Mouse (Mus musculus): ENCODE measurements around the gene Ybx1. TPM values are rescaled to one million over a fixed set of nuclear protein-coding genes. Genes with fewer than 3 reads are reported as not detected.
A peak's percentile ranks its signal among the peaks of the same experiment; 100 is the strongest.

Gene Ybx1
- polyA plus RNA-seq, 1 experiment from 2014 or later: 1,250 TPM

DNA sequence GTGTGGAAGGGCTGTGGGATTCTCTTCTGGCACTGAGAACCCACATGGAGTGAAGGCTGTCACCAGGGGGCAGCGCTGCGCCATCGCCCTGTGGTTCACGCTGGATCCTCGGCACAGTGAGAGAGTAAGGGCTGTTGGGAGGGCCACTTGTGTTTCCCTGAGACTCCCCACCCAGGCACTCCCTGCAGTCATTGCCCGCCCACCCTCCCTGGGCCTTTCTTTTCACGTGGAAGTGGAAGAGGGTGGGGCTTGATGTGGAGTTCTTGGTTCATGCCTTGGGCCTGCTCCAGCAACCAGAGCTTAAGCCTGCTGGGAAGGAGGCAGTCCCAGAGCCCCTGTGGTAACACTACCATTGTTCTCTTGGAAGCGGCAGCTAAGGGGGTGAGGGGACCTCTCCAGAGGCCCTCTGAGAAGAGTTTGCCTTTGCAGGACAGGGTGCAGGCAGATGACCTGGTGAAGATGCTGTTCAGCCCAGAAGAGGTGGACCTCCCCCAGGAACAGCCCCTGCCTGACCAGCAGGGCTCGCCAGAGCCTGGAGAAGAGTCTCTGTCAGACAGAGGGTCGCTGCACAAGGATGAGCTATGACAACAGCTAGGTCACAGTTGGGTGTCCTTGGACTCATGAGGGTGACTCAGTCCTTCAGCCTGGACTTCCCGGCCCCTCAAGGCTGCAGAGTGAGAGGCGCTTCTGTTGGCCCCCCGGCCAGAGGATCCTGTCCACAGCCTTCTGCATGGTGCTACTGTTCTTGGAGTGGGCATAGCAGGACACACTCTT lies 46.8 kb downstream of the Ybx1 start:
- Histone ChIP-seq H3K4me3 (ENCODE audit: low read depth, low read length) (no peak overlapping the region), H3K4me2 (ENCODE audit: low read depth) (no peak overlapping the region), H3K4me1 (ENCODE audit: control insufficient read depth, insufficient read depth, low read length) (peaks cover 4% of the 10 kb centered on the region; the same call in 1 of the 2 replicates), H3K9ac (ENCODE audit: low read length) (no peak overlapping the region), H3K27me3 (ENCODE audit: control insufficient read depth, insufficient read depth, low read length) (no peaks in the 10 kb centered on the region), H3K36me3 (ENCODE audit: control insufficient read depth, insufficient read depth, low read length) (peaks cover 2% of the 10 kb centered on the region; the same call in 1 of the 2 replicates), H3K9me3 (ENCODE audit: control insufficient read depth, low read length) (no peaks in the 10 kb centered on the region), H3K27ac (ENCODE audit: low read depth, low read length) (no peak overlapping the region)
- 37% methylated on average over 13 of the region's 13 CpGs for WGBS
- DNase-seq (ENCODE audit: low spot score): peak; percentile 78
- peak; percentile 68 for ATAC-seq (ENCODE audit: insufficient read depth, low FRiP score, low TSS enrichment)

DNA sequence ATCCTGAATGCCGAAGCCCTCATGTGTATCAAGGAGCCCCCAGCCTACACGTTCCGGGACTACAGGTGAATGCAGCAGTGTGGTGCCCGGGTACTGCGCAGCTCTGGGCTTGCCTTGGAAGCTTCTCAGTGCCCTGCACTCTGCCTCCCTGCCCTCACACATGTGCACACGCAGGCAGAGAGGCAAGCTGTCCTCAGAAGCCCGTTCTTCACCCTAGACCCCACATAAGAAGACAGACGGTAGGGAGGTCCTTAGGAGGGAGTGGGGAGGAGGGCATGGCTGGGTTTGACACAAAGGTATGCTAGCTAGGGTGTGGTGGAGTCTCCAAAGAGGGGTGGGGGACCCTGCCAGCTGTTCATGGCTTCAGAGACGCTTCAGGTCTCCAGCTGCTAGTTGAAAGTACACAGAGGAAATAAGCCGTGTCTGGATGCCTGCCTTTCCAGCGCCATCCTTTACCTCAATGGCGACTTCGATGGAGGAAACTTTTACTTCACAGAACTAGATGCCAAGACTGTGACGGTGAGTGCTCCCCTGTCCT lies 47.6 kb downstream of the Ybx1 start:
- Histone ChIP-seq H3K4me3 (ENCODE audit: low read depth, low read length) (no peak overlapping the region), H3K4me2 (ENCODE audit: low read depth) (no peak overlapping the region), H3K27ac (ENCODE audit: low read depth, low read length) (no peak overlapping the region), H3K27me3 (ENCODE audit: control insufficient read depth, insufficient read depth, low read length) (no peaks in the 10 kb centered on the region), H3K9ac (ENCODE audit: low read length) (no peak overlapping the region), H3K9me3 (ENCODE audit: control insufficient read depth, low read length) (no peaks in the 10 kb centered on the region), H3K36me3 (ENCODE audit: control insufficient read depth, insufficient read depth, low read length) (peaks cover 8% of the 10 kb centered on the region), H3K4me1 (ENCODE audit: control insufficient read depth, insufficient read depth, low read length) (peaks cover 4% of the 10 kb centered on the region; the same call in 1 of the 2 replicates)
- DNase-seq (ENCODE audit: low spot score) (no peak), ATAC-seq (ENCODE audit: insufficient read depth, low FRiP score, low TSS enrichment) (no peak)
- 85% methylated on average over 14 of the region's 14 CpGs for WGBS

DNA sequence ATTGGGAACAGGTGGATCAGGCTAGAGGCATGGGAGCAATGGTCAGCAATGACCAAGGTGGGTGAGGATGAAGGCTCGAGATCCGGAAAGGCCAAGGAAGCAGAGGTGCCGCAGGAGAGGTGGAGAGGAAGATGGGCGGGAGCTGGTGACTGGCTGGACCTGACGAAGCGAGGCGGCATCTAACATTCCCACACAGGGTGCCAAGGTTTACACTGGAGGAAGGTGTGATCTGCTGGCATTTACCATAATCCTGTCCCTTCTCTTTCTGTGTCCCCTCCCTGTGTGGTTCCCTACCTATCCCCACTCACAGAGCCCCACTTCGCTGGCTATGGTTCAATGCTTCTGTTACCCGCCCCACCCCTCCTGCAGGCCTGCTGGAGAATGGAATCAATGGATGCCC lies 48.4 kb downstream of the Ybx1 start:
- Histone ChIP-seq H3K27me3 (ENCODE audit: control insufficient read depth, insufficient read depth, low read length) (no peaks in the 10 kb centered on the region), H3K27ac (ENCODE audit: low read depth, low read length) (no peak overlapping the region), H3K36me3 (ENCODE audit: control insufficient read depth, insufficient read depth, low read length) (peaks cover 8% of the 10 kb centered on the region), H3K4me2 (ENCODE audit: low read depth) (no peak overlapping the region), H3K4me1 (ENCODE audit: control insufficient read depth, insufficient read depth, low read length) (peaks cover 4% of the 10 kb centered on the region; the same call in 1 of the 2 replicates), H3K9ac (ENCODE audit: low read length) (no peak overlapping the region), H3K4me3 (ENCODE audit: low read depth, low read length) (no peak overlapping the region), H3K9me3 (ENCODE audit: control insufficient read depth, low read length) (no peaks in the 10 kb centered on the region)
- DNase-seq (ENCODE audit: low spot score) (no peak), ATAC-seq (ENCODE audit: insufficient read depth, low FRiP score, low TSS enrichment) (no peak)
- 84% methylated on average over 9 of the region's 9 CpGs for WGBS

DNA sequence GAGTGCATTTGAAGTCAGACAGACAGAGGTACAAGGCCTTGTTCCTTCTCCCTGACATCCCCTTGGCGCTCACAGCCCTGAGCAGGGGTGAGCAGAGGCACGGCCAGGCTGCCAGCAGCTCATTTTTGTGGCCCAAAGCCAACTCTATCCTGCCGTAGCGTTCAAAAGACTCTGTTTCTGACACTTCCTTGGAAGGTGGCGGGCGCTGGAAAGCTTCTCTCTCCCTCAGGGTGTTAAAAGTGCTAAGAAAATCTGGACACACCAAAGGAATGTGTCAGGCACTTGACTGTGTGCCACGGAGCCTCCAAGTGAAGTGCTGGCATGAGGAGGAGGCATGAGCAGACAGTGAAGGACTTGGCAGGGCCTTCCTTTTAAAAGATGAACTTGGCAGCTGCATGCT lies 48.8 kb downstream of the Ybx1 start:
- Histone ChIP-seq H3K4me3 (ENCODE audit: low read depth, low read length) (no peak overlapping the region), H3K27ac (ENCODE audit: low read depth, low read length) (no peak overlapping the region), H3K4me2 (ENCODE audit: low read depth) (no peak overlapping the region), H3K4me1 (ENCODE audit: control insufficient read depth, insufficient read depth, low read length) (peaks cover 4% of the 10 kb centered on the region; the same call in 1 of the 2 replicates), H3K36me3 (ENCODE audit: control insufficient read depth, insufficient read depth, low read length) (peaks cover 8% of the 10 kb centered on the region), H3K9ac (ENCODE audit: low read length) (no peak overlapping the region), H3K27me3 (ENCODE audit: control insufficient read depth, insufficient read depth, low read length) (no peaks in the 10 kb centered on the region), H3K9me3 (ENCODE audit: control insufficient read depth, low read length) (no peaks in the 10 kb centered on the region)
- WGBS: 89% methylated on average over 7 of the region's 7 CpGs
- DNase-seq (ENCODE audit: low spot score) (no peak), ATAC-seq (ENCODE audit: insufficient read depth, low FRiP score, low TSS enrichment) (no peak)

DNA sequence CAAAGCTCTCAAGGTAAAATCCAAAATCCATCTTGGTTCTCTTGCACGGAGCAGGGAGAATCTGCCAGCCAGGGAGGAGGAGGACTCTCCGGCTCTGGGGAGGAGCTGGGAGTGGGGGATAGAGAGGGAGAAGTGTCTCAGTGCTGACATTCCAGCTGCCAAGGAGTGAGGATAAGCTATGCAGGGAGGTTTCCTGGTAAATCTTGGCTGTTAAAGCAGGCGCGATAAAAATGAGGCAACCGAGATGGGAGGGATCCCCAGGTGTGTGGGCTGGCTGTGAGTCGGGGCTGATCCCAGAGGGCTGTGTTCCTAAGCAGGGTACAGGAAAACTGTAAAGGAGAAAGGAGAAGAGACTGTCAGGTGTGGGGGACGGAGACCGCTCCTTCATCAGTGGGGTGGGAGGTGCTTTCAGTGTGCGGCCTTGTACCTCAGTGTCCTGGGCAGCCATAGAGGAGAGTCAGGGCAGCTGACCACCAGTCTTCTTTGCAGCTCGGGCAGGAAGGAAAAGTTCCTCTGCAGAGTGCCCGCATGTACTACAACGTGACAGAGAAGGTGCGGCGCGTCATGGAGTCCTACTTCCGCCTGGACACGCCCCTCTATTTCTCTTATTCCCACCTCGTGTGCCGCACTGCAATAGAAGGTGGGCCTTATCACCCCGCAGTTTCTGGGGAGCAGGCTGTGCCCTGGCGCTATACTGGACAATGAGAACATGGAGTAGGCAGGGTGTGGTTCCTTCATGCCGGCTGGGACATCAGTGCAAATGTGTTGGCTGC lies 49.8 kb downstream of the Ybx1 start:
- Histone ChIP-seq H3K4me1 (ENCODE audit: control insufficient read depth, insufficient read depth, low read length) (peaks cover 4% of the 10 kb centered on the region; the same call in 1 of the 2 replicates), H3K27me3 (ENCODE audit: control insufficient read depth, insufficient read depth, low read length) (no peaks in the 10 kb centered on the region), H3K9ac (ENCODE audit: low read length) (no peak overlapping the region), H3K4me2 (ENCODE audit: low read depth) (no peak overlapping the region), H3K9me3 (ENCODE audit: control insufficient read depth, low read length) (no peaks in the 10 kb centered on the region), H3K36me3 (ENCODE audit: control insufficient read depth, insufficient read depth, low read length) (peaks cover 8% of the 10 kb centered on the region), H3K27ac (ENCODE audit: low read depth, low read length) (no peak overlapping the region), H3K4me3 (ENCODE audit: low read depth, low read length) (no peak overlapping the region)
- no peak for DNase-seq (ENCODE audit: low spot score)
- no peak for ATAC-seq (ENCODE audit: insufficient read depth, low FRiP score, low TSS enrichment)
- WGBS: 80% methylated on average over 22 of the region's 22 CpGs

DNA sequence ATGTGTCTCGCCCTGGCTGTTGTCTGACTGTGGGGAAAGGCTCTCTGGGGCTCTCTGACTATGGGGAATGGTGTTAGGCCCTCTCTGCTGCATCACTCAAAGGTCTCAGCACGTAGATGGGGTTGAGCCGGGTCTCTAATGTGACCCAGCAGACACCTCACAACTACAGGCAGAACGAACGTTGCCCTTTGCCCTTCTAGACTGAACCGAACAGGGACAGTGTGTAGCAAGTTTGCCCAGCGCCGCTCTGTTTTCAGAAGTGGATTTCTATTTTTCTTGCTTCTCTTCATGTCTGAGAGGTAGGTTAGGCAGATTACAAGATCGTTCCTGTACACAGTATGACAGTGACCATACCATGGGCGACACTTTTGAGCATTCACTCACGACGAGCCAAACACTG lies 51.8 kb downstream of the Ybx1 start:
- no peak overlapping the region for H3K27ac ChIP-seq (ENCODE audit: low read depth, low read length)
- WGBS: 90% methylated on average over 12 of the region's 12 CpGs
- no peak overlapping the region for H3K4me3 ChIP-seq (ENCODE audit: low read depth, low read length)
- H3K36me3 ChIP-seq (ENCODE audit: control insufficient read depth, insufficient read depth, low read length): peaks cover 5% of the 10 kb centered on the region
- no peak overlapping the region for H3K9ac ChIP-seq (ENCODE audit: low read length)
- no peak overlapping the region for H3K4me2 ChIP-seq (ENCODE audit: low read depth)
- no peaks in the 10 kb centered on the region for H3K27me3 ChIP-seq (ENCODE audit: control insufficient read depth, insufficient read depth, low read length)
- H3K9me3 ChIP-seq (ENCODE audit: control insufficient read depth, low read length): no peaks in the 10 kb centered on the region
- DNase-seq (ENCODE audit: low spot score) (no peak), ATAC-seq (ENCODE audit: insufficient read depth, low FRiP score, low TSS enrichment) (no peak)
- peaks cover 2% of the 10 kb centered on the region; the same call in 1 of the 2 replicates for H3K4me1 ChIP-seq (ENCODE audit: control insufficient read depth, insufficient read depth, low read length)

DNA sequence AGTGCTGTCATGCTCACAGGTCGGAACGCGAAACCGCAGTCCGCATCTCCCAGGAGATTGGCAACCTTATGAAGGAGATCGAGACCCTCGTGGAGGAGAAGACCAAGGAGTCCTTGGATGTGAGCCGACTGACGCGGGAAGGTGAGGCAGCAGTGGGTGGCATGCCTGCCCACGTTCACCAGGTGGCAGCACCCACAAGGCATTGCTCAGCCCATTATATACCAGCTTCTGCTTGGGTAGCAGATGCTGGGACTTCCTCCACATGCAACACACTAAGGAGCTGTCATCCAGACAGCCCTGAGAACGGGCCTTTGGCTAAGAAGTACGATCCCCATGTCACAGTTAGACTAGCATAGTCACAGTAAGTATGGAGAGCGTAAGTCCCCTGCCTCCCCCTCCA lies 52.7 kb downstream of the Ybx1 start:
- Histone ChIP-seq H3K4me1 (ENCODE audit: control insufficient read depth, insufficient read depth, low read length) (no peaks in the 10 kb centered on the region), H3K9me3 (ENCODE audit: control insufficient read depth, low read length) (no peaks in the 10 kb centered on the region), H3K4me2 (ENCODE audit: low read depth) (no peak overlapping the region), H3K27ac (ENCODE audit: low read depth, low read length) (no peak overlapping the region), H3K4me3 (ENCODE audit: low read depth, low read length) (no peak overlapping the region), H3K36me3 (ENCODE audit: control insufficient read depth, insufficient read depth, low read length) (peaks cover 5% of the 10 kb centered on the region), H3K9ac (ENCODE audit: low read length) (no peak overlapping the region), H3K27me3 (ENCODE audit: control insufficient read depth, insufficient read depth, low read length) (no peaks in the 10 kb centered on the region)
- WGBS: 87% methylated on average over 14 of the region's 14 CpGs
- no peak for DNase-seq (ENCODE audit: low spot score)
- ATAC-seq (ENCODE audit: insufficient read depth, low FRiP score, low TSS enrichment): no peak

DNA sequence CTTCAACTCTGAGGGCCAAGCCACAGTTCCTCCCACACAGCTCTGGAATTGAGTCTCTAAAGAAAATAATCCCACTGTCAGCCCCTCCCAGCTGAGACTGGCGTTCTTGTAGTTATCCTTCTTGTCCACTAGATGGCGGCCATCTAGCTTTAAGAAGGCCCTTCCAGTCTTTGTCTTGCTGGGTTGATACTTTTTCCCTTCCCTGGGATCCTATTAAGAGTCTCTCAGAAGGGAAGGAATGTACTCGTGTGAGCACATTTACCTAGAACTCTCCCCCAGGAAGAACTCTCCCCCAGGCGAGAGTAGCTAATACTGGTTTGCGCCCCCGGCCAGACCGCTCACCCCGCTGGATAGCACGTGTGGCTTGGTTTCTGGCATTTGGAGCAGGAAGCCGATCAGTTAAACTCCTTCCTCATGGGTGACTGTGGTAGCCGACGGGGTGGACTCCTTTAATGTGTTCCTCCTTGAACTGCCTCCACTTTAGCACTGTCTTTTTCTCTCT lies 55.2 kb downstream of the Ybx1 start:
- Histone ChIP-seq H3K9me3 (ENCODE audit: control insufficient read depth, low read length) (no peaks in the 10 kb centered on the region), H3K36me3 (ENCODE audit: control insufficient read depth, insufficient read depth, low read length) (peaks cover 5% of the 10 kb centered on the region; the same call in 1 of the 2 replicates), H3K4me1 (ENCODE audit: control insufficient read depth, insufficient read depth, low read length) (no peaks in the 10 kb centered on the region), H3K9ac (ENCODE audit: low read length) (peak overlapping the region; percentile 46), H3K27ac (ENCODE audit: low read depth, low read length) (no peak overlapping the region), H3K4me2 (ENCODE audit: low read depth) (no peak overlapping the region), H3K27me3 (ENCODE audit: control insufficient read depth, insufficient read depth, low read length) (no peaks in the 10 kb centered on the region), H3K4me3 (ENCODE audit: low read depth, low read length) (no peak overlapping the region)
- 48% methylated on average over 12 of the region's 12 CpGs for WGBS
- ATAC-seq (ENCODE audit: insufficient read depth, low FRiP score, low TSS enrichment) (peak; percentile 51; the same call in 1 of the 2 replicates), DNase-seq (ENCODE audit: low spot score) (peak; percentile 52)
